Mouse (Mus musculus) embryonic facial prominence, embryonic 13.5 days (tissue): ENCODE results near the gene Xrra1. TPM values are rescaled to one million over a fixed set of nuclear protein-coding genes. Genes with fewer than 3 reads are reported as not detected.
"Not testable (repeated sequence)": the region's sequence is repeated elsewhere in the genome, so short reads cannot be mapped to it uniquely, and the experiment has no call there.

Source experiments
- ATAC-seq: fragments of 200-750 bp; cut with Nextera tagmentation; 2 replicates; pipeline ENCODE4 v1.8.0; 2017; ENCODE audit warnings: low read depth; ENCODE audit not compliant: insufficient number of reproducible peaks, insufficient read depth, low FRiP score, low TSS enrichment
- H3K27ac ChIP-seq: fragments of 300-500 bp; sonication (generic); 2 replicates; pipeline ENCODE4 v1.5.1; 2015; ENCODE audit warnings: moderate library complexity, mild to moderate bottlenecking, inconsistent platforms
- H3K27me3 ChIP-seq: fragments of 300-500 bp; sonication (generic); 2 replicates; pipeline ENCODE4 v1.6.1; 2015; ENCODE audit warnings: mild to moderate bottlenecking, inconsistent platforms
- H3K36me3 ChIP-seq: fragments of 300-500 bp; sonication (generic); 2 replicates; pipeline ENCODE4 v1.6.1; 2015; ENCODE audit warnings: mild to moderate bottlenecking, inconsistent platforms
- H3K4me1 ChIP-seq: fragments of 300-500 bp; sonication (generic); 2 replicates; pipeline ENCODE4 v1.6.1; 2015; ENCODE audit warnings: inconsistent platforms
- H3K4me2 ChIP-seq: fragments of 300-500 bp; sonication (generic); 2 replicates; pipeline ENCODE4 v1.6.1; 2015; ENCODE audit warnings: moderate library complexity, mild to moderate bottlenecking, inconsistent platforms
- H3K4me3 ChIP-seq: fragments of 300-500 bp; sonication (generic); 2 replicates; pipeline ENCODE4 v1.5.1; 2015; ENCODE audit warnings: mild to moderate bottlenecking, inconsistent platforms
- H3K9ac ChIP-seq: fragments of 300-500 bp; sonication (generic); 2 replicates; pipeline ENCODE4 v1.6.1; 2015; ENCODE audit warnings: mild to moderate bottlenecking, inconsistent platforms
- H3K9me3 ChIP-seq: fragments of 300-500 bp; sonication (generic); 2 replicates; pipeline ENCODE4 v1.6.1; 2016; ENCODE audit warnings: inconsistent platforms
- WGBS: fragments of 180-500 bp; shearing (Covaris S2); methylation state at CpG from one replicate; pipeline ENCODE4 v1.1.7; 2015; ENCODE audit warnings: mixed read lengths; 5-methylcytosine and 5-hydroxymethylcytosine counted together
- polyA plus RNA-seq: library from polyadenylated mRNA; unstranded; fragments of >200 nt; fragmentation: Nextera tagmentation; extraction: Ambion mirVana; gene quantifications from 2 replicates; pipeline ENCODE4 v1.2.1, GENCODE M21; 2015

Gene Xrra1
- polyA plus RNA-seq, 1 experiment from 2014 or later = 0.59 TPM

GRCm38 (mm10) chr7:99926916-99927714, 68.2 kb downstream of the Xrra1 start:
- no peaks in the 10 kb centered on the region for H3K4me1 ChIP-seq
- H3K9ac ChIP-seq = no peak overlapping the region
- H3K36me3 ChIP-seq = peaks cover 66% of the 10 kb centered on the region
- H3K27ac ChIP-seq = no peak overlapping the region
- no peaks in the 10 kb centered on the region for H3K9me3 ChIP-seq
- no peaks in the 10 kb centered on the region for H3K27me3 ChIP-seq
- H3K4me3 ChIP-seq = no peak overlapping the region
- ATAC-seq = no peak
- 73% methylated on average over 10 of the region's 10 CpGs for WGBS
- H3K4me2 ChIP-seq = no peak overlapping the region

GRCm38 (mm10) chr7:99935758-99936157, 76.8 kb downstream of the Xrra1 start:
- Histone ChIP-seq H3K27ac (no peak overlapping the region), H3K9ac (no peak overlapping the region), H3K27me3 (no peaks in the 10 kb centered on the region), H3K4me2 (no peak overlapping the region), H3K4me3 (no peak overlapping the region), H3K36me3 (peaks cover 80% of the 10 kb centered on the region), H3K4me1 (no peaks in the 10 kb centered on the region), H3K9me3 (no peaks in the 10 kb centered on the region)
- WGBS = 80% methylated on average over 1 of the region's 1 CpGs
- ATAC-seq = no peak

DNA sequence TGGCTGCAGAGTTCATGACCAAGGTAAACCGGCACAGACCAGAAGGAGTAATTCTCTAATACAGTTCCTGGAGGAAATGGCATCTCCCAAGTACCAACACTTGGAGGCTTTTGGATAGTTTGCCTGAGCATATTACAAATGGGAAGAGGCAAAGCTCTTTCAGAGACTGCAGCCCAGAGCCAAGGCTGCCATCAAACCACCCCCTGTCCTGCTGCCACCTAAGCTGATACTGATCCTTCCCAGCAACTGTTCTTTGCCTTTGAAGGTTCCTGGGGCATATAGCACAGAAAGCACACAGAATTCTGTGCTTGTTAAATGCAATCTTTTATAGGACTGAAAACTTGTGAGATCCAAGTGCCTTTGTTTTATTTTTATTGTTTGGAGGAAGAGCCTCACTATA, 81.8 kb downstream of the Xrra1 start:
- no peaks in the 10 kb centered on the region for H3K4me1 ChIP-seq
- H3K4me3 ChIP-seq = no peak overlapping the region
- ATAC-seq = no peak
- peaks cover 82% of the 10 kb centered on the region for H3K36me3 ChIP-seq
- 94% methylated on average over 1 of the region's 1 CpGs for whole genome bisulfite sequencing
- H3K4me2 ChIP-seq = no peak overlapping the region
- no peaks in the 10 kb centered on the region for H3K27me3 ChIP-seq
- no peak overlapping the region for H3K9ac ChIP-seq
- H3K9me3 ChIP-seq = no peaks in the 10 kb centered on the region
- no peak overlapping the region for H3K27ac ChIP-seq

DNA sequence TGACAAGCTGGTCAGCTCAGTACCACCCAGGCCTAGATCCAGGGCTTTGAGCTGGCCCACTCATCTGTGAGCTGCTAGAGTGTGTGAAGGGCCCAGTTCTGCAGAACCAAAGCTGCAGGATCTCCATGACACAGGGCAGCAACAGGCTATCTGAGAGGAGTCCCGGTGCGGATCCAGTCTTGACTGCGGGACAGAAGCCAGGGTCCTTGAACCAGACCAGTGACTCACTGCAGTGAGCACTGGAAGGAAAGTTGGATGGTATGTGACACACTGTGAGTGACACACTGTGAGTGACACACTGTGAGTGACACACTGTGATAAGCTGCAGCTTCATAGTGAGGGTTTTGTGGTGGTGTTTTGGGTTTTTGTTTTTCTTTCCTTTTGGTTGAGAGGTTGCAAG, 85.6 kb downstream of the Xrra1 start:
- Histone ChIP-seq H3K4me1 (no peaks in the 10 kb centered on the region), H3K4me3 (no peak overlapping the region), H3K9me3 (0 out of 2 replicates have a peak, but pooled peaks cover 4% of the 10 kb centered on the region), H3K27ac (no peak overlapping the region), H3K36me3 (peaks cover 84% of the 10 kb centered on the region), H3K27me3 (no peaks in the 10 kb centered on the region), H3K4me2 (no peak overlapping the region), H3K9ac (no peak overlapping the region)
- ATAC-seq = no peak; the same call in 1 of the 2 replicates
- 98% methylated on average over 3 of the region's 3 CpGs for WGBS

DNA sequence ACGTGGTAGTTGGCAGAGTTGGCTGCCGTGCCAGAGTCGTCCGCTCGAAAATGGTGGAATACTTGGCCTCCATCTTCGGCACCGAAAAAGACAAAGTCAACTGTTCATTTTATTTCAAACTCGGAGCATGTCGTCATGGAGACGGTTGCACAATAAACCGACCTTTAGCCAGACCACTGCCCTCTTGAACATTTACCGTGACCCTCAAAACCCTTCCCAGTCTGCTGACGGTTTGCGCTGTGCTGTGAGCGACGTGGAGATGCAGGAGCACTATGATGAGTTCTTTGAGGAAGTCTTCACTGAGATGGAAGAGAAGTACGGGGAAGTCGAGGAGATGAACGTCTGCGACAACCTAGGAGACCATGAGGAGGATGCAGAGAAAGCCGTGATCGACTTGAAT, 86.1 kb downstream of the Xrra1 start:
- not testable (repeated sequence) for H3K9me3 ChIP-seq, H3K27me3 ChIP-seq, H3K27ac ChIP-seq, H3K9ac ChIP-seq, H3K4me2 ChIP-seq, H3K4me1 ChIP-seq, ATAC-seq, H3K4me3 ChIP-seq
- H3K36me3 ChIP-seq = peaks cover 84% of the 10 kb centered on the region
- 95% methylated on average over 22 of the region's 22 CpGs for WGBS

DNA sequence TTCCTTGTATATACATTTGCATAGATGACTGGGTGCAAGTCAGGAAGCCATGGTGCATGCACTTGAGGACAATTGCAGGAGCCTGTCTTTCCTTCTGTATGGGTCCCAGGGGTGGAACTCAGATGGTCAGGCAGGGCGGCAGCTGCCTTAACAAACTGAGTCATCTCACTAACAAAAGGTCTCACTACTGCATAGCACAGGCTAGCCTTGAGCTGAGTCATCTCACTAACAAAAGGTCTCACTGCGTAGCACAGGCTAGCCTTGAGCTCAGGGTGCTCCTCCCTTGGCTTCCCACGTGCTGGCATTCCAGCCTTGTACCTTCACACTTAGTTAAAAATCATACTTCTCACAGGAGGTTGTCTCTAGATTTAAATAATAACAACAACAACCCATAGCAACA, 87.0 kb downstream of the Xrra1 start:
- H3K27ac ChIP-seq = no peak overlapping the region
- H3K4me3 ChIP-seq = no peak overlapping the region
- no peak for ATAC-seq
- no peaks in the 10 kb centered on the region for H3K4me1 ChIP-seq
- H3K27me3 ChIP-seq = no peaks in the 10 kb centered on the region
- peaks cover 75% of the 10 kb centered on the region for H3K36me3 ChIP-seq
- H3K4me2 ChIP-seq = no peak overlapping the region
- WGBS = 93% methylated on average over 3 of the region's 3 CpGs
- H3K9me3 ChIP-seq = 0 out of 2 replicates have a peak, but pooled peaks cover 4% of the 10 kb centered on the region
- H3K9ac ChIP-seq = no peak overlapping the region

- Histone ChIP-seq H3K9me3 (0 out of 2 replicates have a peak, but pooled peaks cover 4% of the 10 kb centered on the region), H3K9ac (no peak overlapping the region), H3K27ac (no peak overlapping the region), H3K4me1 (no peaks in the 10 kb centered on the region), H3K4me2 (no peak overlapping the region), H3K36me3 (peaks cover 75% of the 10 kb centered on the region), H3K27me3 (no peaks in the 10 kb centered on the region), H3K4me3 (no peak overlapping the region)
- ATAC-seq = no peak
- 93% methylated on average over 4 of the region's 4 CpGs for WGBS
Measured at GRCm38 (mm10) chr7:99946356-99946755, 87.4 kb downstream of the Xrra1 start.

- H3K4me1 ChIP-seq = no peaks in the 10 kb centered on the region
- ATAC-seq = no peak
- H3K27ac ChIP-seq = no peak overlapping the region
- 0 out of 2 replicates have a peak, but pooled peaks cover 4% of the 10 kb centered on the region for H3K9me3 ChIP-seq
- no peaks in the 10 kb centered on the region for H3K27me3 ChIP-seq
- H3K9ac ChIP-seq = no peak overlapping the region
- no peak overlapping the region for H3K4me3 ChIP-seq
- no peak overlapping the region for H3K4me2 ChIP-seq
- 86% methylated on average over 9 of the region's 9 CpGs for WGBS
- H3K36me3 ChIP-seq = peaks cover 74% of the 10 kb centered on the region
Measured at GRCm38 (mm10) chr7:99947329-99947728, 88.4 kb downstream of the Xrra1 start.

DNA sequence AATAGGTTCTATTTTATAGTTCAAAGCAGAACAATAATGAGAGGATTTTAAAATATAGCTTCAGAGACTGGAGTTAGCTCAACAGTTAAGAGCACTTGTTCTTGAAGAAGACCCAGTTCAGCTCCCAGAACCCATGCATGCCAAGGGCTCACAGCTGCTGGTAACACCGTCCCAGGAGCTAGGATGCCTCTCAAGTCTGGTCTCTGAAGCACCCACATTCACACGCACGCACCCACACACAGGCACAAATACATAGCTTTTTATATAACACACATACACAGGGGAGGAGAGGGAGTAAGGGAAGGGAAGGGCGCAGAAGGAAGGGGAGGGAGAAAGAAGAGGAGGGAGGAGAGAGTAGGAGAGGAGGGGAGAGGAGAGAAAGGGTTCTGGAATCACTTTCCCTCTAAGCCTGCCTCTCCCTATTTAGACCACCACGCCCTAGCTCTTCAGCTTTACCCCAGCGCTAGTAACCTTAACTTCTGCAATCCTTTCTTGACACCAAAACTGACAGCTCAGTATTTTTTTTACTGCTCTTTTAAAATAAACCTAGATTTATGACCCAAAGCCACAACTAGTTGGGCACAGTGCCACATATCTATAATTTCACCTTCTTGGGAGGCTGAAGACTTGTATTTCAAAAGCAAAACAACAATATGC, 94.7 kb downstream of the Xrra1 start:
- ATAC-seq = no peak
- Histone ChIP-seq H3K27ac (no peak overlapping the region), H3K4me2 (no peak overlapping the region), H3K4me3 (no peak overlapping the region), H3K9me3 (no peaks in the 10 kb centered on the region), H3K27me3 (no peaks in the 10 kb centered on the region), H3K36me3 (peaks cover 27% of the 10 kb centered on the region), H3K4me1 (no peaks in the 10 kb centered on the region), H3K9ac (no peak overlapping the region)
- 87% methylated on average over 6 of the region's 6 CpGs for WGBS

DNA sequence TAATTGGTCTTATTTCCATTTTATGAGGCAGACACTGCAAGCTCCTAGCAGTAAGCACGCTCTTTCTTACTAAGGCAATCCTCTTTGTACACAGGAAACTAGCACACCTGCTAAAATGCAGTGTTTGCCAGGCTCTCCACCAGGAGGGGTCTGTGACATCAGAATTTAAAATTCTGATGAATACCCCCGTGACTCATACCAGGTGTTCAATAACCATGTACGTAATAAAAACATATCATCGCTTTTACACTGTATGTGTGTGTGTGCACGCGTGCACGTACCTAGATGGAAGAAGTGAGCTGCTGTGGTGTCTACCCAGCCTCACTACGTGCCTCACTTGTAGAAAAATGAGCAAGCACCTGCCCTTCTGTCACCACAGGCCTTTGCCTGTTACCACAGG, 95.3 kb downstream of the Xrra1 start:
- Histone ChIP-seq H3K4me3 (no peak overlapping the region), H3K27me3 (no peaks in the 10 kb centered on the region), H3K4me1 (no peaks in the 10 kb centered on the region), H3K36me3 (peaks cover 27% of the 10 kb centered on the region), H3K4me2 (no peak overlapping the region), H3K9me3 (no peaks in the 10 kb centered on the region), H3K9ac (no peak overlapping the region), H3K27ac (no peak overlapping the region)
- 91% methylated on average over 8 of the region's 8 CpGs for WGBS
- ATAC-seq = no peak

- no peak overlapping the region for H3K27ac ChIP-seq
- H3K4me3 ChIP-seq = no peak overlapping the region
- no peak for ATAC-seq
- 97% methylated on average over 7 of the region's 7 CpGs for WGBS
- no peaks in the 10 kb centered on the region for H3K4me1 ChIP-seq
- H3K9ac ChIP-seq = no peak overlapping the region
- no peak overlapping the region for H3K4me2 ChIP-seq
- H3K9me3 ChIP-seq = no peaks in the 10 kb centered on the region
- peaks cover 19% of the 10 kb centered on the region for H3K36me3 ChIP-seq
- no peaks in the 10 kb centered on the region for H3K27me3 ChIP-seq
Measured at GRCm38 (mm10) chr7:99956095-99956494, 97.2 kb downstream of the Xrra1 start.
